Mouse (Mus musculus): Measurements from ENCODE around the gene Mindy3.

DNA sequence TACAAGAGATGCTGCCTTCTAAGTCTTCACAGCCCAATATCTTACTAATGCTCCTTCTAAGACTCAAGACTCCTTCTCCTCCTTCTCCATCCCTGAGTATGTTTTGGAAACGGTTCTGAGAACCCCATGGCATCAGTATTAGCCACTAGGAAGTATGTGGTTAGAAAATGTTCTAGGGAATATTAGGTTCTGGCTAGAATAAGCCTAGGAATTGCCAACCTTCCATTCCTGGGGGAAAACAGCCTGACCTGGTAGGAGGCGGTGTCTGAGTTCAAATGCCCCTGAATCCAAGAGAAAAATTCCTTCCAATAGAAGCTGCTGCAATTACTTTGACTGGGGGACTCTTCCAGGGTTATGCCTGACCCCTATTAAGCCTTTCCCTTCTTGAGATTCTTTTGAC, 93.4 kb downstream of the Mindy3 start:
- no peak for TF ChIP-seq MAX (IDR thresholded peaks at IDR 0.05)
- TF ChIP-seq CTCF (IDR thresholded peaks at IDR 0.05; ENCODE audit: control insufficient read depth, insufficient read depth, insufficient read length) = no peak
